Comparison of ENCODE assay signal across 24 mouse cellular contexts in genomic region chr5:131301526-131301925, GRCm38 (mm10). TPM values are rescaled to one million over a fixed set of nuclear protein-coding genes. Genes with fewer than 3 reads are reported as not detected.
"Had no signal": no experiment of that assay in that cellular context is flagged by ENCODE, and none has a peak within 500 bp of the region (broad histone marks: within the 10 kb centered on the region; RNA-seq: fewer than 3 reads in every experiment).

No protein-coding gene starts in this region.

- H3K4me3 ChIP-seq: heart, adult 2 months; heart, embryonic 13.5 days; heart, embryonic 15.5 days; hindbrain, embryonic 13.5 days; hindbrain, embryonic 15.5 days; left cerebral cortex, adult 2 months; limb, embryonic 10.5 days; limb, embryonic 12.5 days; liver, embryonic 13.5 days; liver, embryonic 15.5 days had no signal

- H3K27ac ChIP-seq: heart, adult 2 months; heart, embryonic 13.5 days; heart, embryonic 15.5 days; hindbrain, embryonic 13.5 days; hindbrain, embryonic 15.5 days; hindbrain, postnatal 0 days; left cerebral cortex, adult 2 months; limb, embryonic 10.5 days; limb, embryonic 12.5 days; liver, embryonic 13.5 days; liver, embryonic 15.5 days had no signal

- DNase-seq: gastrocnemius, postnatal 14 days; gastrocnemius, postnatal 36 days; heart, adult 2 months; heart, postnatal 14 days; heart, postnatal 36 days; kidney, adult 11 months; kidney, adult 2 months; kidney, adult 9 months; kidney, postnatal 10 days; kidney, postnatal 25 days; kidney, postnatal 4 days; layer of hippocampus, adult 9-11 months; liver; liver, embryonic 13.5 days had no signal

- H3K4me1 ChIP-seq: liver, embryonic 13.5 days; liver, embryonic 15.5 days had no signal

- H3K27me3 ChIP-seq: hindbrain, embryonic 15.5 days had no signal

RNA-seq across cellular contexts. Expression of gene Galnt17, which starts 6.8 kb away (rescaled TPM):
- total RNA-seq: hematopoietic stem cell, adult 5-6 weeks had no signal
